Mouse (Mus musculus) liver, embryonic 14.5 days (tissue): ENCODE measurements around the gene Fcna. TPM values are rescaled to one million over a fixed set of nuclear protein-coding genes. Genes with fewer than 3 reads are reported as not detected.
A peak's percentile ranks its signal among the peaks of the same experiment; 100 is the strongest.

Experiments
- ATAC-seq: fragments of 200-750 bp; cut with Nextera tagmentation; 2 replicates; pipeline ENCODE4 v1.8.0; 2017; ENCODE audit warnings: moderate number of reproducible peaks, mild to moderate bottlenecking, moderate library complexity; ENCODE audit not compliant: insufficient read depth
- DNase-seq, 3 experiments: peaks; one replicate each; pipeline ENCODE4 v3.0.0-alpha.2; 2012 to 2013; ENCODE audit warnings: low read depth in 3 of 3, low spot score in 3 of 3
- H3K27ac ChIP-seq: fragments of 300-500 bp; sonication (generic); 2 replicates; pipeline ENCODE4 v1.5.1; 2014; ENCODE audit warnings: moderate library complexity, mild to moderate bottlenecking, control low read depth, inconsistent platforms
- H3K27me3 ChIP-seq: fragments of 300-500 bp; sonication (generic); 2 replicates; pipeline ENCODE4 v1.6.1; 2014; ENCODE audit warnings: mild to moderate bottlenecking, low read length, moderate library complexity; ENCODE audit not compliant: control insufficient read depth, insufficient read depth
- H3K36me3 ChIP-seq: fragments of 300-500 bp; sonication (generic); replicated peaks from 2 replicates; pipeline ENCODE4 v1.6.1; 2014; ENCODE audit warnings: low read depth; ENCODE audit not compliant: control insufficient read depth, insufficient read depth
- H3K4me1 ChIP-seq, 2 experiments: fragments of 200-500 bp in 1 of 2; fragments of 300-500 bp in 1 of 2; sonication (generic) in 1 of 2; replicated peaks; 2 replicates each; pipeline ENCODE4 v1.6.1; 2012 to 2014; ENCODE audit warnings: antibody characterized with exemption in 1 of 2, inconsistent platforms in 1 of 2, low read length in 1 of 2; ENCODE audit not compliant: control insufficient read depth in 2 of 2, insufficient read depth in 2 of 2
- H3K4me2 ChIP-seq: fragments of 300-500 bp; sonication (generic); 2 replicates; pipeline ENCODE4 v1.6.1; 2014; ENCODE audit warnings: low read depth, mild to moderate bottlenecking, control low read depth, moderate library complexity
- H3K4me3 ChIP-seq, 2 experiments: fragments of 200-500 bp in 1 of 2; fragments of 300-500 bp in 1 of 2; sonication (generic) in 1 of 2; 2 replicates each; pipeline ENCODE4 v1.5.1; 2012 to 2014; ENCODE audit warnings: low read depth in 2 of 2, low read length in 2 of 2, mild to moderate bottlenecking in 2 of 2, control low read depth in 1 of 2, inconsistent platforms in 1 of 2, moderate library complexity in 1 of 2; ENCODE audit not compliant: insufficient read depth in 1 of 2
- H3K9ac ChIP-seq: fragments of 300-500 bp; sonication (generic); replicated peaks from 2 replicates; pipeline ENCODE4 v1.6.1; 2014; ENCODE audit warnings: mild to moderate bottlenecking, control low read depth, moderate library complexity
- H3K9me3 ChIP-seq: fragments of 300-500 bp; sonication (generic); 2 replicates; pipeline ENCODE4 v1.6.1; 2016; ENCODE audit warnings: low read length, mixed read lengths; ENCODE audit not compliant: control insufficient read depth
- CTCF ChIP-seq: IDR thresholded peaks from 2 replicates; pipeline ENCODE4 v1.5.1; 2016; ENCODE audit warnings: antibody characterized with exemption, low read depth, control low read depth
- EP300 ChIP-seq: IDR thresholded peaks from 2 replicates; pipeline ENCODE4 v1.6.1; 2016; ENCODE audit warnings: antibody characterized with exemption, low read depth
- WGBS: fragments of 180-500 bp; shearing (Covaris S2); extraction: QIAGEN DNeasy Blood & Tissue Kit; methylation state at CpG from one replicate; pipeline ENCODE4 v1.1.7; 2014; ENCODE audit not compliant: insufficient replicate concordance; 5-methylcytosine and 5-hydroxymethylcytosine counted together
- polyA plus RNA-seq, 2 experiments: library from polyadenylated mRNA; depleted of rRNA in 1 of 2; stranded (reverse) in 1 of 2; unstranded in 1 of 2; fragments of >200 nt; fragmentation: Nextera tagmentation in 1 of 2; extraction: Ambion mirVana in 1 of 2; gene quantifications; 2 replicates each; pipeline versions ENCODE4 v1.2.1 to v1.2.3; 2012 to 2014

Fcna gene
- polyA plus RNA-seq, 2 experiments = 23.4 to 47.1 TPM

DNA sequence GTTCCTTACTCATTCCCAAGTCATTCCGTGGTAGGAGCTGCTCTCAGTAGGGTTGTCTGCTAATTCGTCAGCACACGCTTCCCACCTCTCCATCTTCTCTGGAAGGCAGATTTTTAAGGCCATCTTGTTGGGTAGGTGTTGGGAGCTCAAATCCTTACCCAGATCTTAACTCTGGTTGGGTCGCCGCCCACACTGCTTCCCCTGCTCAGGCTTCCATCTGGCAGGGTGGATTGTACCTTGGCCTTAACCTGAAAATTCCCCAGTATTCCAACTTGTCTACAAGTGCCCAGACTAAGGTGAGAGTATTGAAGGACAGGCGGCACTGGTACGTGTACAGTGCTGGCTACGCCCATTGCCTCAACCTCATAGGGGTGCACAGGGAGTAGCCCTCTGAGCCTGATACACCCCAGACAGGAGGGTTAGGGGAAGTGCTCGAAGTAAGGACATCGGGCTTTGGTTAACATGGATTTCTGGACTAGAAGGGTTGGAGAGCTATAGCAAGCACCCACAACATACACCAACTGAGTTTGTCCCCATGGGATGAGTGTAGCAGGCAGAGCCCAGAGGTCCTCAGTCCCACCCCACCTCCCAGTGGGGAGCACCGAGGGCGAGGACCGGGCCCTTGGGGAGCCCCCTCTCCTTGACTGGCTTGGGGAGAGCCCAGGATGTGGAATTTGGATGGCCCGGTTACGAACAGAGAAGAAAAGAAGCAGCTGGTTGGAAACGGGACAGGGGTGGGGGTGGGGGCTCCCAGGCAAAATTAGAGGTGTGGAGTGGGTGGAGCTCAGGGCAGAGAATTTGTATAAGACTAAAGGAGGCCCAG lies 51.6 kb downstream of the Fcna start:
- DNase-seq = no peak
- no peaks in the 10 kb centered on the region for H3K36me3 ChIP-seq
- no peaks in the 10 kb centered on the region for H3K9me3 ChIP-seq
- H3K27me3 ChIP-seq = peaks cover 58% of the 10 kb centered on the region
- no peak for ATAC-seq
- peak overlapping the region; percentile 86 for H3K4me2 ChIP-seq
- H3K9ac ChIP-seq = no peak overlapping the region
- no peak for TF ChIP-seq CTCF
- no peak for TF ChIP-seq EP300
- H3K27ac ChIP-seq = no peak overlapping the region
- WGBS = 71% methylated on average over 16 of the region's 16 CpGs
- H3K4me1 ChIP-seq = peaks cover 10 to 13% of the 10 kb centered on the region in 2 experiments
- H3K4me3 ChIP-seq = no peak overlapping the region

DNA sequence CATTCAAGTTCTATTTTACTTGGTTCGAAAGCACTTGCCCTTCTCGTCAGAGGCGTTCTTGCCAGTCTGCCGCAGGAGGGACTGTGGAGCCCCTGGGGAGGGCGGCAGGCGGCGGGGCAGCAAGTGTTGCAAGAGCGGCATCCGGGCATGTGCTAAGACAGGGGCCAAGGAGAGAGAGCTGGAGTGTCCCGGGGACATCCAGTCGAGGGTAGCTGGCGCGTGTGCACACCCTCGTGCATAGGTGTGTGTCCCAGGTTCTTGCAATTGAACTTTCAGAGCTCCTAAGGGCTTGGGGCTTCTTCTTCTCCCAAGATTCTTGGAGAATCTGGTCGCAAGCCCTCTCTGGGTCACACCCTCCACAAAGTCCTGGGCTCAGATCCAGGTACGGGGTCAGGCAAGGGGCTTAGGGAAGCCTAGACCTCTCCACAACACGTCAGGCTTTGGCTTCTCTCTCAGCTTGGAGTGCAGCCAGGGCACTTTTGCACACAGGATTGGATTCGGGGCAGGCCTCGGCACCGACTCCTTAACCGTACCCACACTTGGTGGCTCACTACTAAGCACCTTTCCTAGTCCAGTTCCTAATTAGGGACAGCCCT lies 52.3 kb downstream of the Fcna start:
- no peak for DNase-seq

More for the DNA sequence above, 52.3 kb downstream of the Fcna start:
- peaks cover 10 to 13% of the 10 kb centered on the region in 2 experiments for H3K4me1 ChIP-seq
- peak overlapping the region; percentile 57 for H3K9ac ChIP-seq
- WGBS = 22% methylated on average over 21 of the region's 21 CpGs
- H3K9me3 ChIP-seq = no peaks in the 10 kb centered on the region
- peak overlapping the region; percentile 59 to 88 for H3K4me3 ChIP-seq
- peak overlapping the region; percentile 86 for H3K4me2 ChIP-seq
- TF ChIP-seq CTCF (no peak), EP300 (no peak)
- H3K36me3 ChIP-seq = no peaks in the 10 kb centered on the region
- no peak overlapping the region for H3K27ac ChIP-seq
- peaks cover 52% of the 10 kb centered on the region for H3K27me3 ChIP-seq
- no peak for ATAC-seq

Other genes starting within 250 kb of the Fcna start
Only the 30 nearest of the 32 such genes appear.
- gene Npdc1, start 228.7 kb downstream of the Fcna start, polyA plus RNA-seq (2012; rRNA removed) = 3.4 and 3.9 TPM in 2 replicates
- gene Npdc1, start 228.7 kb downstream of the Fcna start, polyA plus RNA-seq (2014; fragmentation: Nextera tagmentation; extraction: Ambion mirVana) = 2.4 and 2.7 TPM in 2 replicates
- gene Fut7, start 204.8 kb downstream of the Fcna start, polyA plus RNA-seq (2012; rRNA removed) = 0.55 and 0.58 TPM in 2 replicates
- 0.34 and 0.90 TPM in 2 replicates for gene Fut7, start 204.8 kb downstream of the Fcna start, polyA plus RNA-seq (2014; fragmentation: Nextera tagmentation; extraction: Ambion mirVana)
- gene Abca2, start 199.3 kb downstream of the Fcna start, polyA plus RNA-seq (2012; rRNA removed) = 2.4 and 2.5 TPM in 2 replicates
- gene Abca2, start 199.3 kb downstream of the Fcna start, polyA plus RNA-seq (2014; fragmentation: Nextera tagmentation; extraction: Ambion mirVana) = 0.91 and 1.1 TPM in 2 replicates
- gene Clic3, start 171.2 kb downstream of the Fcna start, polyA plus RNA-seq (2012; rRNA removed) = 0.08 and 0.32 TPM in 2 replicates
- 0.18 and 0.27 TPM in 2 replicates for gene Clic3, start 171.2 kb downstream of the Fcna start, polyA plus RNA-seq (2014; fragmentation: Nextera tagmentation; extraction: Ambion mirVana)
- 7.9 and 9.2 TPM in 2 replicates for gene Paxx, start 166.9 kb downstream of the Fcna start, polyA plus RNA-seq (2012; rRNA removed)
- gene Paxx, start 166.9 kb downstream of the Fcna start, polyA plus RNA-seq (2014; fragmentation: Nextera tagmentation; extraction: Ambion mirVana) = 6.3 and 7.3 TPM in 2 replicates
- gene Ptgds, start 158.0 kb downstream of the Fcna start, polyA plus RNA-seq (2012; rRNA removed) = 0.47 and 0.96 TPM in 2 replicates
- 0.17 TPM in 1 of 2 replicates, not detected in the other for gene Ptgds, start 158.0 kb downstream of the Fcna start, polyA plus RNA-seq (2014; fragmentation: Nextera tagmentation; extraction: Ambion mirVana)
- gene Lcn12, start 134.1 kb downstream of the Fcna start, polyA plus RNA-seq (2012; rRNA removed) = not detected in 2 replicates
- gene Lcn12, start 134.1 kb downstream of the Fcna start, polyA plus RNA-seq (2014; fragmentation: Nextera tagmentation; extraction: Ambion mirVana) = not detected in 2 replicates
- gene Fbxw5, start 127.3 kb downstream of the Fcna start, polyA plus RNA-seq (2012; rRNA removed) = 6.2 and 8.1 TPM in 2 replicates
- 18.3 and 20.4 TPM in 2 replicates for gene Fbxw5, start 127.3 kb downstream of the Fcna start, polyA plus RNA-seq (2014; fragmentation: Nextera tagmentation; extraction: Ambion mirVana)
- 26.7 and 31.2 TPM in 2 replicates for gene C8g, start 126.3 kb downstream of the Fcna start, polyA plus RNA-seq (2012; rRNA removed)
- gene C8g, start 126.3 kb downstream of the Fcna start, polyA plus RNA-seq (2014; fragmentation: Nextera tagmentation; extraction: Ambion mirVana) = 53.1 and 57.9 TPM in 2 replicates
- gene Traf2, start 81.1 kb downstream of the Fcna start, polyA plus RNA-seq (2012; rRNA removed) = 5.2 and 5.9 TPM in 2 replicates
- gene Traf2, start 81.1 kb downstream of the Fcna start, polyA plus RNA-seq (2014; fragmentation: Nextera tagmentation; extraction: Ambion mirVana) = 12.3 and 14.4 TPM in 2 replicates
- gene Edf1, start 70.2 kb downstream of the Fcna start, polyA plus RNA-seq (2012; rRNA removed) = 86.5 and 104 TPM in 2 replicates
- 192 and 203 TPM in 2 replicates for gene Edf1, start 70.2 kb downstream of the Fcna start, polyA plus RNA-seq (2014; fragmentation: Nextera tagmentation; extraction: Ambion mirVana)
- 1.6 and 9.7 TPM in 2 replicates for gene Mamdc4, start 53.2 kb downstream of the Fcna start, polyA plus RNA-seq (2012; rRNA removed)
- gene Mamdc4, start 53.2 kb downstream of the Fcna start, polyA plus RNA-seq (2014; fragmentation: Nextera tagmentation; extraction: Ambion mirVana) = 0.18 and 0.25 TPM in 2 replicates
- 29.5 and 31.4 TPM in 2 replicates for gene Phpt1, start 52.8 kb downstream of the Fcna start, polyA plus RNA-seq (2012; rRNA removed)
- 44.9 and 46.5 TPM in 2 replicates for gene Phpt1, start 52.8 kb downstream of the Fcna start, polyA plus RNA-seq (2014; fragmentation: Nextera tagmentation; extraction: Ambion mirVana)
- 0.07 and 0.11 TPM in 2 replicates for gene Ajm1, start 46.3 kb downstream of the Fcna start, polyA plus RNA-seq (2012; rRNA removed)
- gene Ajm1, start 46.3 kb downstream of the Fcna start, polyA plus RNA-seq (2014; fragmentation: Nextera tagmentation; extraction: Ambion mirVana) = not detected in 2 replicates
- gene Rabl6, start 19.5 kb downstream of the Fcna start, polyA plus RNA-seq (2012; rRNA removed) = 19.0 and 21.5 TPM in 2 replicates
- 18.6 and 19.7 TPM in 2 replicates for gene Rabl6, start 19.5 kb downstream of the Fcna start, polyA plus RNA-seq (2014; fragmentation: Nextera tagmentation; extraction: Ambion mirVana)
- not detected in 2 replicates for gene Ccdc183, start 10.4 kb downstream of the Fcna start, polyA plus RNA-seq (2012; rRNA removed)
- 0.08 TPM in 1 of 2 replicates, not detected in the other for gene Ccdc183, start 10.4 kb downstream of the Fcna start, polyA plus RNA-seq (2014; fragmentation: Nextera tagmentation; extraction: Ambion mirVana)
- gene Tmem141, start 6.0 kb downstream of the Fcna start, polyA plus RNA-seq (2012; rRNA removed) = 5.9 and 9.8 TPM in 2 replicates
- 9.3 and 9.4 TPM in 2 replicates for gene Tmem141, start 6.0 kb downstream of the Fcna start, polyA plus RNA-seq (2014; fragmentation: Nextera tagmentation; extraction: Ambion mirVana)
- gene Lcn8, start 25.1 kb upstream of the Fcna start, polyA plus RNA-seq (2012; rRNA removed) = not detected in 2 replicates
- not detected in 2 replicates for gene Lcn8, start 25.1 kb upstream of the Fcna start, polyA plus RNA-seq (2014; fragmentation: Nextera tagmentation; extraction: Ambion mirVana)
- not detected in 2 replicates for gene Lcn5, start 29.9 kb upstream of the Fcna start, polyA plus RNA-seq (2012; rRNA removed)
- not detected in 2 replicates for gene Lcn5, start 29.9 kb upstream of the Fcna start, polyA plus RNA-seq (2014; fragmentation: Nextera tagmentation; extraction: Ambion mirVana)
- not detected in 2 replicates for gene Lcn6, start 48.8 kb upstream of the Fcna start, polyA plus RNA-seq (2012; rRNA removed)
- gene Lcn6, start 48.8 kb upstream of the Fcna start, polyA plus RNA-seq (2014; fragmentation: Nextera tagmentation; extraction: Ambion mirVana) = not detected in 2 replicates
- not detected in 2 replicates for gene Lcn10, start 54.7 kb upstream of the Fcna start, polyA plus RNA-seq (2012; rRNA removed)
- not detected in 2 replicates for gene Lcn10, start 54.7 kb upstream of the Fcna start, polyA plus RNA-seq (2014; fragmentation: Nextera tagmentation; extraction: Ambion mirVana)
- not detected in 2 replicates for gene Obp2a, start 72.0 kb upstream of the Fcna start, polyA plus RNA-seq (2012; rRNA removed)
- gene Obp2a, start 72.0 kb upstream of the Fcna start, polyA plus RNA-seq (2014; fragmentation: Nextera tagmentation; extraction: Ambion mirVana) = not detected in 2 replicates
- gene Bmyc, start 78.7 kb upstream of the Fcna start, polyA plus RNA-seq (2012; rRNA removed) = 3.9 and 5.9 TPM in 2 replicates
- 7.3 and 7.4 TPM in 2 replicates for gene Bmyc, start 78.7 kb upstream of the Fcna start, polyA plus RNA-seq (2014; fragmentation: Nextera tagmentation; extraction: Ambion mirVana)
- not detected in 2 replicates for gene Obp2b, start 109.0 kb upstream of the Fcna start, polyA plus RNA-seq (2012; rRNA removed)
- not detected in 2 replicates for gene Obp2b, start 109.0 kb upstream of the Fcna start, polyA plus RNA-seq (2014; fragmentation: Nextera tagmentation; extraction: Ambion mirVana)
- gene Lcn3, start 137.5 kb upstream of the Fcna start, polyA plus RNA-seq (2012; rRNA removed) = not detected in 2 replicates
- gene Lcn3, start 137.5 kb upstream of the Fcna start, polyA plus RNA-seq (2014; fragmentation: Nextera tagmentation; extraction: Ambion mirVana) = not detected in 2 replicates
- gene Lcn11, start 149.0 kb upstream of the Fcna start, polyA plus RNA-seq (2012; rRNA removed) = not detected in 2 replicates
- gene Lcn11, start 149.0 kb upstream of the Fcna start, polyA plus RNA-seq (2014; fragmentation: Nextera tagmentation; extraction: Ambion mirVana) = not detected in 2 replicates
- not detected in 2 replicates for gene Gm13539, start 154.2 kb upstream of the Fcna start, polyA plus RNA-seq (2012; rRNA removed)
- not detected in 2 replicates for gene Gm13539, start 154.2 kb upstream of the Fcna start, polyA plus RNA-seq (2014; fragmentation: Nextera tagmentation; extraction: Ambion mirVana)
- not detected in 2 replicates for gene Glt6d1, start 187.8 kb upstream of the Fcna start, polyA plus RNA-seq (2012; rRNA removed)
- gene Glt6d1, start 187.8 kb upstream of the Fcna start, polyA plus RNA-seq (2014; fragmentation: Nextera tagmentation; extraction: Ambion mirVana) = not detected in 2 replicates
- gene Lcn9, start 195.1 kb upstream of the Fcna start, polyA plus RNA-seq (2012; rRNA removed) = not detected in 2 replicates
- gene Lcn9, start 195.1 kb upstream of the Fcna start, polyA plus RNA-seq (2014; fragmentation: Nextera tagmentation; extraction: Ambion mirVana) = not detected in 2 replicates
- gene Sohlh1, start 219.2 kb upstream of the Fcna start, polyA plus RNA-seq (2012; rRNA removed) = not detected in 2 replicates
- gene Sohlh1, start 219.2 kb upstream of the Fcna start, polyA plus RNA-seq (2014; fragmentation: Nextera tagmentation; extraction: Ambion mirVana) = not detected in 2 replicates